Mouse (Mus musculus) ES-CJ7 (cell line): ENCODE results near the gene Cuedc2.
A peak's percentile ranks its signal among the peaks of the same experiment; 100 is the strongest.

Experiments used
- DNase-seq: peaks from one replicate; pipeline ENCODE4 v3.0.0; 2011; ENCODE audit warnings: low read depth, low spot score

Cuedc2 gene

GRCm38 (mm10) chr19:46321101-46321943 is 17.2 kb downstream of the Cuedc2 start:
- DNase-seq, result peak; percentile 62

- no peak for DNase-seq
Measured at GRCm38 (mm10) chr19:46320076-46320785, 18.3 kb downstream of the Cuedc2 start.

GRCm38 (mm10) chr19:46318586-46319378 is 19.7 kb downstream of the Cuedc2 start:
- peak; percentile 87 for DNase-seq

GRCm38 (mm10) chr19:46318031-46318471 is 20.5 kb downstream of the Cuedc2 start:
- no peak for DNase-seq

GRCm38 (mm10) chr19:46317546-46317885 is 21.0 kb downstream of the Cuedc2 start:
- no peak for DNase-seq

- no peak for DNase-seq
Measured at GRCm38 (mm10) chr19:46316846-46317545, 21.5 kb downstream of the Cuedc2 start.

GRCm38 (mm10) chr19:46315752-46316610 is 22.5 kb downstream of the Cuedc2 start:
- DNase-seq, result no peak

GRCm38 (mm10) chr19:46314872-46315742 is 23.4 kb downstream of the Cuedc2 start:
- DNase-seq, result no peak

- no peak for DNase-seq
Measured at GRCm38 (mm10) chr19:46314151-46314601, 24.3 kb downstream of the Cuedc2 start.

GRCm38 (mm10) chr19:46313591-46313990 is 24.9 kb downstream of the Cuedc2 start:
- no peak for DNase-seq

GRCm38 (mm10) chr19:46313116-46313515 is 25.4 kb downstream of the Cuedc2 start:
- no peak for DNase-seq

GRCm38 (mm10) chr19:46312566-46312965 is 25.9 kb downstream of the Cuedc2 start:
- DNase-seq, result no peak

GRCm38 (mm10) chr19:46311341-46311740 is 27.2 kb downstream of the Cuedc2 start:
- no peak for DNase-seq

- no peak for DNase-seq
Measured at GRCm38 (mm10) chr19:46310312-46310865, 28.1 kb downstream of the Cuedc2 start.

GRCm38 (mm10) chr19:46309651-46310305 is 28.7 kb downstream of the Cuedc2 start:
- DNase-seq, result no peak

- DNase-seq, result peak; percentile 94
Measured at GRCm38 (mm10) chr19:46308706-46309435, 29.6 kb downstream of the Cuedc2 start.

- DNase-seq, result no peak
Measured at GRCm38 (mm10) chr19:46308303-46308702, 30.2 kb downstream of the Cuedc2 start.

GRCm38 (mm10) chr19:46307781-46308180 is 30.7 kb downstream of the Cuedc2 start:
- DNase-seq, result no peak
